Mouse (Mus musculus): Measurements from ENCODE around the gene Gm10424. TPM values are rescaled to one million over a fixed set of nuclear protein-coding genes. Genes with fewer than 3 reads are reported as not detected.
"Not testable (repeated sequence)": the region's sequence is repeated elsewhere in the genome, so short reads cannot be mapped to it uniquely, and the experiment has no call there.

Gene Gm10424
- total RNA-seq (2022) = not detected

DNA sequence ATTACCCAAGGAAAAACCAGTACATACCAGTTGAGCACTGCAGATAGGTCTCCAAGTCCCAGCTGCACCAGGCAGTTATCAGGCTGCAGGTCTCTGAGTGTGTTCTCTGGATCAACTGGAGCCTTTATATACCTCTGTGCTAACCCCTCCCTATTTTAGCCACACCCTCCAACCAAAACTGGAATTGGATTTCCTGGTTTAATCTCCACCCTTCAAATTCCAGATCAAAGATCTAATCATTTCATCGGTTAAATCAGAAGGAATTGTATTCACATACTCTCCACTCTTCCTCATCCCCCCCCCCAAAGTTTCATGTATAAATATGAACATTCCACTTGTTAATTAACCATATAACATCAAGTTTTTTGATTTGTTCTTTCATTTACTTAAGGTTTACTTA lies at the start of gene Gm10424:
Gene Gm10424 (minus strand): TSS at position 101 of the 400 bp plus-strand sequence.
- DNase-seq (ENCODE audit: low spot score in 2 of 2) = not testable (repeated sequence)

DNA sequence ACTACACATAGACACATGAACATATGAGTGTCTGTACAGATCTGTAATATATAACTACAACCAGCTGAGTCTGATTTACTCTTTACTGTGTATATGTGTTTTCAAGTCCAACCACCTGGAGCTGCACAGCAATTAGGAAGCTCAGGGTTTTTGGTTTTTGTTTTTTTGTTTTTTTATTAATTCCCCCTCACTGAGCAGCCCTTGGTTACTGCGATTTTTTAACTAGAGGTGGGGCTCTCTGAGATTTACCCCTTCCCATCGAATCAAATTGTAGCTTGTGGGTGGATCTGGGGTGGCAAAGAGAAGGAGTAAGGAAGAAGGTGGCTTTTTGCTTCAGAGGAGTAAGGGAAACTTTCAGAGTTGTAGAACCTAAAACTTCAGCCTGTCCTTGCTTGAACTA lies 33.0 kb upstream of the Gm10424 start, which contains the start of gene Gm3259:
Gene Gm3259 (plus strand): TSS at position 301 of the 400 bp plus-strand sequence.
- not testable (repeated sequence) for DNase-seq (ENCODE audit: low spot score in 2 of 2)

Other genes with a start within 250 kb of the Gm10424 start
- gene Gm7942, start 165.8 kb downstream of the Gm10424 start, total RNA-seq (2022) = not detected
- gene Gm16513, start 90.1 kb downstream of the Gm10424 start, total RNA-seq (2022) = not detected
- not detected for gene Gm3259, start 33.1 kb upstream of the Gm10424 start, total RNA-seq (2022)
- gene D5Ertd577e, start 184.0 kb upstream of the Gm10424 start, total RNA-seq (2022) = not detected
- gene Gm3286, start 238.0 kb upstream of the Gm10424 start, total RNA-seq (2022) = not detected

Data from layer of hippocampus, adult 8-10 months (tissue).